Mouse (Mus musculus) liver, adult (tissue): ENCODE measurements around the gene Tcf20.

Experiments
- GATA4 ChIP-seq: IDR thresholded peaks from 2 replicates; pipeline ENCODE4 v1.6.1; 2014; ENCODE audit warnings: mild to moderate bottlenecking, low read length; ENCODE audit not compliant: insufficient replicate concordance

The Tcf20 gene

DNA sequence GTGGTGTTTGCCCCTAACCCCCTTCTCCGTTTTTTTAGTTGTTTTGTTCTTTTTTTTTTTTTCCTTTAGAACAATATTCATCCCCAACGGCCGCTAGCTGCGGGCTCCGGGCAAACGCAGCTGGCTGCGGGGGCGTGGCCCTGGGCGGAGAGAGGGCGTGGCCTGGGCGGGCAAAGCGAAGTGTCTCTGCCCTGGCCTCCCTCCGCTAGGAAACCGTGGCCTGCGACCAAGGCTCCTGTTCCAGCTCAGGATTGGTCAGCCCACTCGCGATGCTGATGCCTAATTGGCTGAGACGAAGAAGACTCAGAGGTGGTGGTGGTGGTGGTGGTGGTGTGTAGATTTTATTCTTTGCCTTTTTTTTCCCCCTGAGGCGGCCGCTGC, at the start of gene Tcf20:
Tcf20 (minus strand) TSS at position 141 of the 381 bp plus-strand sequence.
- no peak for TF ChIP-seq GATA4

DNA sequence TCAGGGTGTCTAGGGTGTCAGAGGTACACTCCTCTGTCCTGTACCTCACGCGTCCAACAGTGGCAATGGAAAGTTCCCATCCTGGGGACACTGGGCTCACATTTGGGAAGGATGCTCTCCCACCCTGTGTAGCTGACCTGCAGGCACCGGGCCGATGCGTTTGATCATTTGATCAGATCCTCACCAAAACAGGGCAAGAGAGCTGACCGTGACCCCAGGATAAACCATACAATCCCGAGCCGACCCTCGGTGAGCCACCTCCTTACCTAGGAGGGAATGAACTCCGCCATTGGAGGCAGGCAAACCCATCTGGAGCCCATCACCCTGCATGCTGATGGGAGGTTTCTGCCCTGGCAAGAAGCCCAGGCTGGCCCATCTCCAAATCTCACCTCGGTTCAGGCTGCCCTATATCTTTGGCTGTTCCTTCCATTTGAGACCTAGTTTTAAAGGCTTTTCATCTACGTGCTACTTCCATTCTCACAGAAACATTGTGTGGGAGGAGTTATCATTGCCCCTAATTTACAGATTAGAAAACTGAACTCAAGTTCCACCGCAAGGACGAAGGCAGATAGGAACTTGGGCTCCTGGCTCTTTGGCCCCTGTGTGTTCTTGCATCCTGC, 49.3 kb upstream of the Tcf20 start:
- TF ChIP-seq GATA4, result no peak

DNA sequence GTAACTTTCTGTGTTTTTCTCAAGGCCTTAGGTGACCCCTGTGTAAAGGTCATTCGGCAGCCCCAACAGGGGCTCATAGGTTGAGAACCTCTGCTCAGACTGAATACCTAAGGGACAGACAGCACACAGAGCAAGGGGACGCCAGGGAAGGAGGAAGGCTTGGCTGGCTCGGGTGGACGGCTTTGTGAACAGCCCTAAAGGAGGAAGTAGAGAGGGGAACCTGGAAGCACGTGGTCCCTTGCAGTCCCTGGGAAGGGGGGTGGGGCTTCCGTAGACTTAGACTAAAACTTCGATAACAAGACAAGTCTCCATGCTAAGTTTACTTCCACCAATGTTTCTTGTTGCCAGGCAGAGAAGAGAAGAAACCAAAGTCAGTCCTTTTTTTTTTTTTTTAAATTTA, 48.4 kb upstream of the Tcf20 start:
- TF ChIP-seq GATA4, result no peak

DNA sequence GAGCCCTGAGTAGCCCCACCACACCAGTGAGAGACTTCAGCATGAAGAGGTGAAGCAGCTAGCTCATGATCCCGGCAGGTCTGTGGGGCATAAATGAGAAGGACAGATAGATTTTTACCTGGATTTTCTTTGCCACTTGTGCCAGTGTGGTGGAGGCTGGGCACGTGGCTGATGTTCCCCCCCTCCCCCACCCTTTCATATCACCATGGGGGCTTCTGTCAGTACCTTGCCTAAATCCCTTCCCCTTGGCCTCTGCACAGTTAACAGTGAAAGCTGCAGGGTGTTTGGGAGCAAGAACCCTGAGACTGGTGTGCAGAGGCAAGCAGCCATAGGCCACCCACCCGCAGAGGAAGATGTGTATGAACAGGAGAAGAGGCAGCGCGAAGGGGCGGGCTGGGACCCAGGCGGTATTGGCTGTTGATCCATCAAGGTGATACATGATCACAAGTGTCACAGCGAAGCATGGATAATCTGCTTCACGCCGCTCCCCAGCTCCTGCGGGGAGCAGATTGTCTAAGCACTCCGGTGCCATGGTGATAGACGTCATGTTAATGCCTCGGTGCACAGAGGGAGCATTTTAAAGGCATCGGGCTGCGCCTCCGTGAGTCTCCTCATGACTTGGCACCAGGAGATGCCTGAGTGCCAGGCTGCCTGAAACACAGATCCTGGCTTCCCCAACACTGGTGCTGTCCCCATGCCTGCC, 46.8 kb upstream of the Tcf20 start:
- no peak for TF ChIP-seq GATA4

DNA sequence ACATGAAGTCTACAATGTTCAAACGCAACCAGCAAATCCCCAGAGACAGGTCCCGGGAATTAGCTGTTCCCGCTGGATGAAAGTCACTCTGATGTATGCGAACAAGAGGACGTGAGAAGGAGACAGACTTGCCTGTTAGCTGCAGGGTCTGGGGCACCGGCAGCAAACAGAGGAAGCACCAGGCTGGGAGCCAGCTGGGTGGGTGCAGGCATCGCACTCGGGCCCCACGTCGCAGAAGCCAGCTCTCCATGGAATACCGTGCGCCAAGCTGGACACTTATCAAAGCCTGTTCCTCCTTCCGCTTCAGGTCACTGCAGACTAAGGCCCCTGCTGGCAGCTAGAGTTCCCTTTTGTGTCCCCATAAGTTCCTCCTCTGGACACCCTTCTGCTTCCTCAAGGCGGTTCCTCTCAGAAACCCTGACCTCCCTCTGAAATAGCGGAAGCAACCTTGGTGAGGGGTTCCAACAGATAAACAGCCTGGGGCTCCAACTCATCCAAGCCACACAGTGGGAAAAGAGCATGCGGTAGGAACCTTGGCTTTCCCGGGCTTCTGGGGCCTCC, 45.4 kb upstream of the Tcf20 start, which contains the start of gene Nfam1:
Nfam1 (minus strand) TSS at position 326 of the 561 bp plus-strand sequence.
- no peak for TF ChIP-seq GATA4

DNA sequence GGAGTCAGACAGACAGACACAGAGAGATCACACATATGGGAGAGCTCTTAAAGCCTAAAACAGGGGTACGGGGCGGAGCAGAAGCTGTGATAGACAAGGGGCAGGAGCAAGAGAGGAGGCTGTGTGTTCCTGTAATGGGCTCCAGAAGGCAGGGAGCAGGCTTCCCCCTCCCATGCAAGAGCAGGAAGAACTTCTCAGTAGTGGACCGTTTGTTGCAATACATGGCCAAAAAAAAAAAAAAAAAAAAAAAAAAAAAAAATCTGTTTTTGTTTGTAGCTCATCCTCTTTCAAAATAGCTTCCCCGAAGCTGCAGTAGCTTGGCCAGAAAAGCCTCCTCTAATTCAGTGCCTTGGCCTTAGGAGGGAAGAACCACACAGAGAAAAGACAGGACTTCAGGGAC, 43.2 kb upstream of the Tcf20 start:
- no peak for TF ChIP-seq GATA4

DNA sequence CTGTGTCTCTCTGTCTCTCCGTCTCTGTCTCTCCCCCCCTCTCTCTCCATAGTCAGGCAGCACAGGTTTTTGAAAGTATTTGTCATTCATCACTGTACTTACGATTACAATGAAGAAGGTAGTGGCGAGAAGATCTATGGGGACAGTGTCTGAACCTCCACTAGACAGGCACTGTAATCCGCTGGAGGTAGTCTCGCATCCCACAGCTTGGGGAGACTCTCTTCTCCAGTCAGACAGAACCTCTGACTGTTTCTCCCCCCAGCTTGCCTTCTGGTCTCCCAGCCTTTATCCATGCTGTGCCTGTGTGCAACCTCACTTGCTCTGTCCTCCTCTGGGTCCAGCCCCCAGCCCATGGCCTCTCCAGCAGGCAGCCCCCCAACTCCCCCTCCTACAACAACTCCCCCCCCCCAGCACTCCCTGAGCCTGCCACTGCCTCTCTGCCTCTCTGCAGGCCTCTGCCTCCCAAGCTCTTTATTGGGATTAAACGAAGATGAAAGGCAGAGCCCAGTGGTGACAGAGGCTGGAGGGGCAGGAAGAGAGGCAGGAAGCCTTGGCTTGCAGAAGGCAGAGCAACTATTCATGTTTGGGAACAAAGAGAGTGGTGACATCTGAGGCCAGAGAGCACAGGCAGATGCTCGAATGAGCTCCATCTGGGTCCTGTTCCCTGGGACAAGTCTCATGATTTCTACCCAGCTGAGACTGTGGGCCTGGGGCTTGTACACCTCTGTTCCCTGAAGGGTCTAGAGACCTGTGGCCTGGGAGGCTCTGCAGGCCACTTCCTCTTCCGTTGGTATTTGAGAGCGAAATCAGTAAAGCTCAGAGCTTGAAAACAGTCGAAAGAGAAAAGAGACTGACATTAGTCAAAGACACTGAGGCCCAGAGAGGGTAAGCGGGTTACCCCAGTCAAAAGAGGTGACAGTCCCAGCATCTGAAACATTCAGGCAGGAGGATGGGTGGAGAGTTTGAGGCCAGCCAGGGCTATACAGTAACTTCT, 42.4 kb upstream of the Tcf20 start:
- no peak for TF ChIP-seq GATA4

DNA sequence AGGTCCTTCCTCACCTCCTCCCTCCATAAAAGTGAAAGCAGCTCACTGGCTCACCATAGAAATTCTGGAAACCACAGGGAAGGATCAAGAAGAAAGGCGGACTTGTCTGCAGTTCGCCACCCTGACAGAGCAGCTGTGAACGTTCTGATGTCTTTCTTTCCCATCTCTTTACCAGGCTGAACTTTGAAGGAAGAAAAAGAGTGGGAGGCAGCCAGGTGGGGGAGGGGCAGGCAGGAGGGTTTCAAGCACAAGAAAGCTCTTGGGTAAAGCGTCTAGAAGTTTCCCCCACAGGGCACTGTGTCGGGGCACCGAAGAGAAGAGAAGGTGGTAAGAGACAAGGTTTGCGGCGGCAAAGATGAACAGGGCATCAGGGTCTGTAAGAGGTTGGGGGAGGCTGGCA, 38.5 kb upstream of the Tcf20 start:
- TF ChIP-seq GATA4, result no peak

DNA sequence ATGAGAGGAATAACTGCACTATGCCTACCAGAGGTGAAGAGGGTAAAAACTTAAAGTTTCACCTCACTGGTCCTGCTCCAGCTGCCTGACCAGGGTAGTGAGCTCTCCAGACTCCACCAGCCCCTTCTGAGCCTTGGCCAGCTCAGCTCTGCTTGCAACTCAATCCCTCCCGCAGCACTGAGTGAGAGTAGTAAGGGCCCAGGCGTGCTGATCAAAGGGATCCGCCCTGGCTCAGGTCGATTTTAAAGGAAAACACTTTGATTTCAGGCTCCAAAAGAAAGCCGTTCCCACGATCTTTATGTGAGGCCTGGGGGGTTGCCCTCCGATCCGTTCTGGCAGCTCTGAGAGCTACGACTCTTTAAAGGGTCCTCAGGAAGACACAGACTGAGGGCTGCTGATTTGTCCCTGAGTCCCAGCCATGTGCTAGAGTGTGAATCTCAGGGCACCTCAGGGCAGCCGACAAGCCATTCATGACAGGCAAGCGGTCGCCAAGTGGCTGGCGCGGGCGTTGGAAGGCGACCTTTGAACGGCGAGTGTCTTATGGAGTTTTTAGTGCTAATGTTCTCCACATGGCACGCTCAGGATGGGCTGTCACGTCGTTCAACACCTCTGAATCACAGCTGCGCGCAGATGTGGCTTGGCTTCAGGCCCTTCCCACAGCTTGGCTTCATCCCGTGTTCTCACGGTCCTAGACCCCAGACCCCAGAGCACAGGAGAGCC, 37.5 kb upstream of the Tcf20 start:
- no peak for TF ChIP-seq GATA4

DNA sequence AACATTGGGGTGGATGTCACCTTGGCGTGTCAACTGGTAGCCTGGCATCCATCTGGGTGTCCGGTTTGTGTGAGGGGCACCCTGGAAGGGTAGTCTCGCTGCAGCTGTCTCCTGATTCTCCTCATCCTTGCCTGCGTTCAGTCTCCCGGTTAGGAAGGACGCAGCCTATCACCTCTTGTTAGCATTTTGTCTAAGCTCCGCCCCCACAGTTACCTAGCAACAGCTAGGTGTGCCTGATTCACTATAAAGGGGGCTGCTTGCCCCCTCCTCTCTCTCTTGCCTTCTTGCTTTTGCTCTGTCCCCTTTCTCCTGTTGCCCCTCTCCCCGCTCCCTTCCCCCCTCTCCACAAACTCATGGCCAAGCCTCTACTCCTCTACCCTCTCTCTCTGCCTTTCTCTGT, 35.3 kb upstream of the Tcf20 start:
- TF ChIP-seq GATA4, result no peak

DNA sequence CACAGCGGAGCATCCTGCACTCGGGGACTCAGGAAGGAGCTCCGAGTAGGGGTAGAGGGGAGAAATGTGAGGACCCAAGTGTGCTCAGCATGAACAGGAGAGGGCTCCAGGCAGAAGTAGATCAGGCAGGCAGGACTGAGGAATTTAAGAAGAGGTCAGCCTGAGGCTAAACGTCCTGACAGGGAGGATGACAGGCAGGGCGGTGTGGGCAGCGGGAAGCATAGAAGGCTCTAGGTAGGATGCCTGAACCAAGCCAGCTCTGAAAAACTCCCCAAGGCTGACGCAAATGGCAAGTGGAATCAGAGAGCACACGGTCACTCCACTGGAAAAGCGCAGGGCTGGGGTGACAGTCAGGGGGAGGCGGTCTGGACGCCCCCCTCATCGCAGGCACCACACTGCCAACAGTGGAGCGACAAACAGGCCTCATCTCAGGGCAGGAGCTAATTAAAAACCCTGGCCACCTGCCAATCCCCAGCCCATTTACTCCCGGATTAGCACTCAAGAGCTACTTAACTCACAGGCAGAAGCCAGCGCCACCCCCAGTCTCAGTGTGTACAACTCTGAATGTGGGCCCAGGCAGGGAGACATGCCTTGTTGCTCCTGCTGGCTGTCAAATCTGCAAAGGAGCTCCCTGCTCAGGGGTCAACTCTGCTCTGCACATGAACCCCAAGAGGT, 23.5 kb upstream of the Tcf20 start:
- TF ChIP-seq GATA4, result no peak

DNA sequence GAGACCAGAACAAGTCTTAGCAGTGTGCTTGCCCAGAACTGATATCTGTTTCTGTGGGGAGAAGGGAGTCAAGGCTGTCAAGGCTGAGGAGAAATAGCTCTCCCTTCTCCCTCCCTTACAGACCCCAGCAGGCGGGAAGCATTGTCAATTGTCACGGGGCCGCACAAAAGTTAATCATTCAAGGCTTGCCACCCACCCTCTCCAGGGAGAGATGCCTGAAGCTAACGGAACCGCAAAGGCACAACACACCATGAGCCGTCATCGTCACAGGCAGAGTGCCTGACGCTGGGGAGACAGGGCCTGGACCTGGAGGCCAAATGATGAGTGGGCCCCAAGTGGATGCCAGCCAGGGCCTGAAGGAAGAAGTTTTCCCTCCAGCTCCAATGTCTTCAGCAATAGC, 22.8 kb upstream of the Tcf20 start:
- TF ChIP-seq GATA4, result no peak

DNA sequence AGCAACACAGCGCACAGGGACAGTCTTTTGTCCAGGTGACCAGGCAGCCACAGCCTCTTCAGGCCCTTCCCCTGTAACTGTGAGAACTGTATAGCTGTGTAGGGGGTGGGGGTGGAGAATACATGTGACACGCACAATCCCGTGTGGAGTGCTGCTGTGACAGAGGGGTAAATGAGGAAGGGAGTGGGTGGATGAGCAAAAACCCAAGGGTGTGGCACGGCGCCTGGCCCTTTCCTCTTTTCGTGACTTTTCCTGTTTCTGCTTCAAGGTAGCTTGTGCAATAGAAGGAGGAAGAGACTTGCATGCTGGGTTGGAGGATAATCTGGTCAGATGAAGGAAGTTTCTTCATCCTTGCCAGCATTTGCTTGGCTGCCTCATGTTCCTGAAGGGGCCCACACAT, 21.9 kb upstream of the Tcf20 start:
- TF ChIP-seq GATA4, result no peak

DNA sequence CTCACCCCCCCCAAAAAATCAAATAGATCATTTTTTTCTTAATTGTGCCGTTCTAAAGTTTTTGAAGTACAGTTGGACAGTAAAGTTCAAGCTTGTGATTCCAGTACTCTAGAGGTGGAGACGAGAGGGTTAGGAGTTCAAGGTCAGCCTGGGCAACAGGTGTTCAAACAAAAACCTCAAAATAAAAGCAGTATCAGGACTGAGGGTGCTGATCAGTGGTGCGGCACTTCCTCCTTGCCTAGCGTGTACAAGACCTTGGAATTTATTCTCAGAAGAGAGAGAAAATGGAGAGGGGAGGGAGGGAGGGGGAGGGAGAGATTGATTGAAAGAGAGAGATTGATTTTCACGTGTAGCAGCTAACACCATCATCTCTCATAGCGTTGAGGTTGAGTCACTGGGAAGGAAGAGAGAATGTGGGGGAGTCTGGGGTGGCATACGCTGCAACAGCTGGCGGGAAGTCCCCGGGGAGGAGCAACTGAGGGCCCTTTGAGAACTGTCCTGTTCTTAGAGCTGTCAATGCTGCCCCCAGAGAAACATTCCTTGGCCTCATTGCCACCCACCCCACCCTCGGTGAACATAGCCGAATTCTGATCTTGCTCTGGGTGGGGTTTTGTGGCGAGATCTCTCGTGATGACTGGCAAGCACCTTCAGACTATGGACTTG, 21.2 kb upstream of the Tcf20 start:
- TF ChIP-seq GATA4, result no peak

DNA sequence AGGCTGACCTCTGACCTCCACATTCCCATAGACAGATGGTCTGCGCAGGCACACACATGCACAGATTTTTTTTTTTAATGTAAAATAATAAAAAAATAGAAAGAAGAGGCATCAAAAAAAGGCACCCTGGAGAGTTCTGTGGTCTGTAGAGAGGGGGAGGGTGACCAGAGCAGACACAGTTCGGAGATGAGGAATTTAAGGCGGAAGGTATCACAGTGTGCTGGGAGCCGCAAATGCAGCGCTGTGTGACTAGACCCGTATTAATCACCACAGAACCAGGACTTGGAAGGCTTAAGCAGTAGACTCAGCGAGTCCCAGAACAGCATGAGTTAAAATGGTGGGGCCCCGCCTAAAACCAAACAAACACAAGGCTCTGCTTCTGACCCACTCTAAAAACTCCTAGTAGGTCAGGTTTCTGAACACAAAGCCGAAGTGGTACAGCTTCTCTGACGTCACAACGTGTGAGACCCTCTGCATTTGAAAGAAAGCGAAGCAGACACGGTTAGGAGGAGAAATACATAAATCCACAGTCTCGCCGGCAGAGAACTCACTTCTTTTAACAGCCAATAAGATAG, 19.8 kb upstream of the Tcf20 start:
- TF ChIP-seq GATA4, result no peak
